Mouse (Mus musculus): Measurements from ENCODE around the gene Bcl9l.
A peak's percentile ranks its signal among the peaks of the same experiment; 100 is the strongest.

Gene Bcl9l

DNA sequence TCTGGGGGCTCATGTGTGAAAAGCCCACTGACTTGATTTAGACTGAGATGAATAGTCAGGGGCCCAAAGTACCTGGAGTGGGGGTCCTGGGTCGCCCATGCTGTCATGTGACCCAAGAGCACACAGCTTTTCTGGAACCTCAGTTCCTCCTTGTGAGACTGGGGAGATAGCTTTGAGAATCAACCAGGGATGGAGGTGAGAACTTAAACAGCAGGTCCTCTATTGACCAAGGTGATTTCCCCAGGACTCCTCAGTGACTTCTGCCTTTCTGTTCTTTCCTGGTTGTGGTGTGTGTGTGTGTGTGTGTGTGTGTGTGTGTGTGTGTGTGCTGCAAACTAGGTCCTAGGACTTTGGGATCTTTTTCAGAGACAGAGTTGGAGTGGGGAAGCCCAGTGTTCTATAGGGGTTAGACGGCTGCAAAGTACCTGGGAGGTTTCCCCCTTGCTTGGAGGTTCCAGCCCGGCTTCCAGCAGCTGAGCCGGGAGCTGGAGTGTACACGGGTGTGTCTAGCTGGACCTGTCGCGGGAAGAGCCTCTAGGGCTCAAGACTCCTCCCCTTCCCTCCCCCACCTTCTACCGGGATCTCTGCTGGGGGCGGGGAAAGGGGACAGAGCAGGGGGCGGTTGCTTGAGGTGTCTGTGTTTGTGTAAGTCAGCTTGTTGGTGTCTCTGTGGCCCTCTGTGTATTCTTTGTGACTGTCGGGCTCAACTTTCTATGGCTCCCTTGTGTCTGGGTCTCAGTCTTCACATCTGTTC, 15.2 kb downstream of the Bcl9l start:
- ATAC-seq (ENCODE audit: low TSS enrichment): no peak

DNA sequence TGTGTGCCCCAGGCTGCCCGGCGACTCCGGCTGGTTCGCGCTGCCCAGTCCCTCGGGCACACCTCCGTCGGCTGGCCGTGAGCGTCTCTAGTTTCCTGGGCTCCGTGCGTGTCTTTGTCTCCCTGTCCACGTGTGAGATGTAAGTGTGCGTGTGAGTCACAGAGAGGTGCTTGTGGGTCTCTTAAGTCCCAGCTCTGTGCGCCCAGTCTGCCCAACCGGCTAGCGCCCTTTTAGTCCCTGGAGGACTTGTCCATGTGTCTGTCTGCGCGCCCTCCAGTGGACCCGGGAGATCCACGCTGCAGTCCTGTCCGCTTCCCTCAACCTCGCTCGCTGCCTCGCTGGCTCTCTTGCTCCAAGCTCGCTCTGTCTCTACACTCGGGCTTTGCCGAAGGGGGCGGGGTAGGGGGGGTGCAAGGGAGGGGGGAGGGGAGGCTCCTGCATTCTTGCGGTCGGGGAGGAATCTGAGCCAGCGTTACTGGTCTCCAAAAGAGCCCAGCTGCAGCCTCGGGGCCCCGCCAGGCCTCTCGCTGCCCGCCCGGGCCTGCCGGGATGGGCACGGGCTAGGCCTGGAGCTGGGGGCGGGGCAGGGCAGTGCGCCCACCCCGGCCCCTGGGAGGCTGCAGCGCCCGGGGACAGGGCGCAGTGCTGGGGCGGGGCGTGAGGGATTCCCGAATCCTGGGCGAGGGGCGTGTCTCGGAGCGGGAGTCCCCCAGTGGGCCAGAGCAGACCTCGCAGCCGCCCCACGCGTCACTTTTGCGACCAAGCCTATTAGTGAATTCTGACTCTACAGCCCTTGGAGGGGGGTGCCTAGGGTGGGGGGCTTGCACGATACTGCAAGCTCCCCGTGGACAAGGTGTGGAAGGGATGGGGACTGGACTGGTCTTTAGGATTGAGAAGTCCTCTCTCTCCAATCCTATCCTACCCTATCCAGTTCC, 16.1 kb downstream of the Bcl9l start:
- ATAC-seq (ENCODE audit: low TSS enrichment): peak; percentile 16; the same call in 1 of the 2 replicates

DNA sequence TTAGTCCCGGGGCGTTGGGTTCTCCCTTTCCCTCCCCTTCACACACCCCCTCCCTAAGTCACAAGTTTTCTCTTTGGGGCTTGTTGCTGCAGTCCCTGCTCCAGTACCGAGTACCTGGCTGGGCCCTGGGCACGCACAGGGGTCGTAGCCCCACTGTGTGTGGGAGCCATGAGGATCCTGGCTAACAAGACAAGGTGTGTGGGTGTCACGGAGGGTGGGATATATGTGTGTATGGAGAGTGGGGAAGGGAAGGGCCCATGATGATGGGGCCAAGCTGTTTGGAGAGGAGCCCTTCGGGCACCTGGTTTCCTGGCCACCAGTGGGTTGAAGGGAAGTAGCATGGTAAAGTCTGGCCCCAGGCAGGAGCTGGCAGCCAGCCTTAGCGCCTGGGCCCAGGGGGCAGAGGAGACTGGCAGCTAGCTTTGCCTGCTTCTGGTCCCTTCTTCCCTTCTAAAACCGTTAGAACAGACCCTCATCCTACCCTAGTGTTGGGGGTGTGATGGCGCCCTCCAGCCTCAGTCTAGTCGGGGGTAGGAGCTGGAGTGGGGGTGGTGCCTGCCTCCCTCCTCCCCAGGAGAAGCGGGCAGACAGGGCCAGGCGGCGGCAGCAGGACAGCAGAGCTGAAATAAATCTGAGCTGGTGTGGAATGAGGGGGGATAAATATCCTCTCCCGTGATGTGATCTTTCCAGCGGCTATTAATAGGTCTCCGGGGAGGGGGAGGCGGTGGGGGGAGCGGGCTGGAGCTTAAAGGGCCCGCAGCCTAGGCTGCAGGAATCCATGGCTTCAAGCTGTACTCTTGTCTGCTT, 16.9 kb downstream of the Bcl9l start:
- ATAC-seq (ENCODE audit: low TSS enrichment): 0 out of 2 replicates have a peak, but pooled peaks have one; percentile 11

DNA sequence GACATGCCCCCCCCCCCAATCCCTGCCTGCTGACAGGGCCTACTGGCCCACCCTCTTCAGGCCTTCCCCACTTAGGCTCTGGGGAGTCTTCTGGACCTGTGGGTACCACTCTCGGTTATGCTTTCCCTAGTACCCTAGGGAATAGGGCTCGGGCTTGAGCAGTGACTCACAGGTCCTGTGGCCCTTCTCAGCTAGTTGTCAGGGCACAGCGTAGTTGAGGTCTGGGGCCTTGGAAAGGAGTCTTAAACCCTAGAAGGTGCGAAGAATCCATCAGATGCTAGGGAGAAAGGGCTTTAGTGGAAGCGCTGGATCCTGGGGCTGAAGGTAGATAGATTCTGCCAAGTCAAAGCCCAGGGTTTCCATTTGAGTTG, 17.5 kb downstream of the Bcl9l start:
- ATAC-seq (ENCODE audit: low TSS enrichment): no peak

DNA sequence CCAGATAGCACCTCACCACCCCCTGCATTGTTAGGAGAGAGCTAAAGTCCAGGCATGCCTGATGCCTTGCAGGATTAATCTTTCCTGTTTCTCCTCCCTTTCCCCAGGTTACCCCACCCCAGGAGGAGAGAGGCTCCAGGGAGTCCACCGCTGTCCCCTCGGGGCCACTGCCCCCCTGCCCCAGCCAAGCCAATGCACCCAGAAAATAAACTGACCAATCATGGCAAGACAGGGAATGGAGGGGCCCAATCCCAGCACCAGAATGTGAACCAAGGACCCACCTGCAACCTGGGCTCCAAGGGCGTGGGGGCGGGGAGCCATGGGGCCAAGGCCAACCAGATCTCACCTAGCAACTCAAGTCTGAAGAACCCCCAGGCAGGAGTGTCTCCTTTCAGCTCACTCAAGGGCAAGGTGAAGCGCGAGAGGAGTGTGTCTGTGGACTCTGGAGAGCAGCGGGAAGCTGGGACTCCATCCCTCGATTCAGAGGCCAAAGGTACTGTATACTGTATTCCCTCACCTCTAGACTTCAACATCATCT, 18.1 kb downstream of the Bcl9l start:
- ATAC-seq (ENCODE audit: low TSS enrichment): no peak

DNA sequence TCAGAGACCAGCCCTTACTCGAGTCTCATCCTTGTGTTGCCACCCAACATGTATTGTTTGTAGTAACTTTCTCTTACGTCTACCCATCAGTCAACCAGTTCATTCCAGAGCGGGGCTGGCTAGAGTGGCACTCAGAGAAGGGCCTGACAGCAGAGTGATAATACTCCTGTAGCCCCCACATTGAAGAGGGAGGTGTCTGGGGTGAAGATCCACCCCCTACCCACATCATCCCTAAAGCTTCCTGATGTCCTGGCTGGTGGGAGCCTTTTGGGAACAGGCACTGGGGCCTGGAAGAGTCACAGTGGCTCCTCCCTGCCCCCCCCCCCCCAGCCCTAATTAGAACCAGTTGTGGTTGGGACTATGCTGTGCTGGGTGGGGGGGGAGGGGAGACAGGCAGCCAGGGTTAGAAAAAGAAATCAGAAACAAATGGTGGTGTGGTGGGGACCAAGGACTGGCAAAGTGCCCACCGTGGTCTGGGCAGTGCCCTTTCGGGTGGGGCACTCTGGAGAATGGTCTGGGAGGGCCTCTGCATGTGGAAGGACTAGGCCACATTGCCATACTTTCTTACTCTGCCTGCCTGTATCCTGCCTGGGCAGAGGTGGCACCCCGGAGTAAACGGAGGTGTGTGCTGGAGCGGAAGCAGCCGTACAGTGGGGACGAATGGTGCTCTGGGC, 18.7 kb downstream of the Bcl9l start:
- ATAC-seq (ENCODE audit: low TSS enrichment): no peak

DNA sequence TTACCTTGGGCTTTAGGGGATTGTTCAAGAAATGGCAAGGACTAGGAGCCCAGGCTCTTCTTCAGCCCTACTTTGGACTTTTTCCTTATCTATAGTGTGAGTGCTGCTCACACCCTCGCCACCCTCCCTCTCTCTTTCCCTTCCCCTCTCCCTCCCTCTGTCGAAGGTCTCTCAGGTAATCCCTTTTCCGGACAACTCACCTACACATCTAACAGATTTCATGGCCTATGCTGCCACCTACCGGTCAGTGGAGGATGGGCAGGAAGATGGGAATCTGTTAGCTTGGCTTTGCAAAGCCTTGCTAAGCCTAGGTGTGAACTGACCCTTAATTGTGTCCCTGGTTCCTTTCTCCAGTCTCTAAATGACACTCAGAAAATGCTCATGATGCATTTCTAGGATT, 19.4 kb downstream of the Bcl9l start:
- 0 out of 2 replicates have a peak, but pooled peaks have one; percentile 33 for ATAC-seq (ENCODE audit: low TSS enrichment)

DNA sequence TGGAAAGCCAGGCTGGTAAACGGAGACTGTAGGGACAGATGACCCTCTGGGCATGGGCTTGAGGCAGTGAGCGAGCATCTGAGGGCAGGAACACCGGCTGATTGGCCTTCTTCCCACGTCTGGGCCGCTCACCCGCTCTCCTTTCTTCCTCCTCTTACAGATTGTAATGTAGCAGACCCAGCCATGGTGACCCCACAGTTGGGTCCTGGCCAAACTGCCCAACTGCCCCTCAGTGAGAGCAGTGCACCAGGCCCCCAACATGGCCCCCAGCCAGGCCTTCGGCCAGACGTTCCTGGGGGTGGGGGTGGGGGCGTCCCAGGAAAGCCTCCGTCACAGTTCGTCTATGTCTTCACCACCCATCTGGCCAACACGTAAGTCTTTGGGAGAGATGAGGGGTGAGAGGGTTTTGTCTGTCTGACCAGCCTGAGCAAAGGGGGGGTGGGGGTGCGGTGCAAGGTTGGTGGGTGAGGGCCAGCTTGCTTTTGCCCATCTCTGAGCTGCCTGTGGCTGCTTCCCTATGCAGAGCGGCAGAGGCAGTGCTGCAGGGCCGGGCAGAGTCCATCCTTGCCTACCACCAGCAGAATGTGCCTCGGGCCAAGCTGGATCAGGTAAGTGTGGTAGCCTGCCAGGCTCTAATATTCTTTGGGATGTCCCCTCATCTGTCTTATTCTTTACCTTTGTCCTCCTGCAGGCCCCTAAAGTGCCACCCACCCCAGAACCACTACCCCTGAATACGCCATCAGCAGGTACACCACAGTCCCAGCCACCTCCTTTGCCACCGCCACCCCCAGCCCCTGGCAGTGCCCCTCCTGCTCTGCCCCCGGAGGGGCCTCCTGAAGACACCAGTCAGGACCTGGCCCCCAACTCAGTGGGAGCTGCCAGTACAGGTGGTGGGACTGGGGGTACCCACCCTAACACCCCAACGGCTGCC, 22.5 kb downstream of the Bcl9l start:
- ATAC-seq (ENCODE audit: low TSS enrichment): no peak

DNA sequence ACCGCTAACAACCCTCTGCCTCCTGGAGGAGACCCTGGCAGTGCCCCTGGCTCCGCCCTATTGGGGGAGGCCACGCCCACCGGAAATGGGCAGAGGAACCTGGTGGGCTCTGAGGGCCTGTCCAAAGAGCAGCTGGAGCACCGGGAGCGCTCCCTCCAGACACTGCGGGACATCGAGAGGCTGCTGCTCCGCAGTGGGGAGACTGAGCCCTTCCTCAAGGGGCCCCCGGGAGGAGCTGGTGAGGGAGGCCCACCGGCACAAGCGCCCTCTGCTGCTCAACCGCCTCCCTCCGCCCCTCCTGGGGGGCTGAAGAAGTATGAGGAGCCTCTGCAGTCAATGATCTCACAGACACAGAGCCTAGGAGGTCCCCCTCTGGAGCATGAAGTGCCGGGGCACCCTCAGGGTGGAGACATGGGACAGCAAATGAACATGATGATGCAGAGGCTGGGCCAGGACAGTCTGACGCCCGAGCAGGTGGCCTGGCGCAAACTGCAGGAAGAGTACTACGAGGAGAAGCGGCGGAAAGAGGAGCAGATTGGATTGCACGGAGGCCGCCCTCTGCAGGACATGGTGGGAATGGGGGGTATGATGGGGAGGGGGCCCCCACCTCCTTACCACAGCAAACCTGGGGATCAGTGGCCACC, 23.3 kb downstream of the Bcl9l start:
- ATAC-seq (ENCODE audit: low TSS enrichment): no peak

DNA sequence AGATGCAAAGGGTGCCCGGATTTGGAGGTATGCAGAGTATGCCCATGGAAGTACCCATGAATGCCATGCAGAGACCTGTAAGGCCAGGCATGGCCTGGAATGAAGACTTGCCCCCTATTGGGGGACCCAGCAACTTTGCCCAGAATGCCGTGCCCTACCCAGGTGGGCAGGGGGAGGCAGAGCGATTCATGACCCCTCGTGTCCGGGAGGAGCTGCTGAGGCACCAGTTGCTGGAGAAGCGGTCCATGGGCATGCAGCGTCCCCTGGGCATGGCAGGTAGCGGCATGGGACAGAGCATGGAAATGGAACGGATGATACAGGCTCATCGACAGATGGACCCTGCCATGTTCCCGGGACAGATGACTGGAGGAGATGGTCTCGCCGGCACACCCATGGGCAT, 23.9 kb downstream of the Bcl9l start:
- no peak for ATAC-seq (ENCODE audit: low TSS enrichment)

DNA sequence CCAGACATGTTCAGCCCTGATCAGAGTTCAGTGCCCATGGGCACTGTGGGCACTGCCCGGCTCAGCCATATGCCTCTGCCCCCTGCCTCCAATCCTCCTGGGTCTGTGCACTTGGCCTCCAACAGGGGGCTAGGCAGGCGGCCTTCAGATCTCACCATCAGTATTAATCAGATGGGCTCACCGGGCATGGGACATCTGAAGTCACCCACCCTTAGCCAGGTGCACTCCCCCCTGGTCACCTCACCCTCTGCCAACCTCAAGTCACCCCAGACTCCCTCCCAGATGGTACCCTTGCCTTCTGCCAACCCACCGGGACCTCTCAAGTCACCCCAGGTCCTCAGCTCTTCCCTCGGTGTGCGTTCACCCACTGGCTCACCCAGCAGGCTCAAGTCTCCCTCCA, 24.7 kb downstream of the Bcl9l start:
- ATAC-seq (ENCODE audit: low TSS enrichment): no peak

DNA sequence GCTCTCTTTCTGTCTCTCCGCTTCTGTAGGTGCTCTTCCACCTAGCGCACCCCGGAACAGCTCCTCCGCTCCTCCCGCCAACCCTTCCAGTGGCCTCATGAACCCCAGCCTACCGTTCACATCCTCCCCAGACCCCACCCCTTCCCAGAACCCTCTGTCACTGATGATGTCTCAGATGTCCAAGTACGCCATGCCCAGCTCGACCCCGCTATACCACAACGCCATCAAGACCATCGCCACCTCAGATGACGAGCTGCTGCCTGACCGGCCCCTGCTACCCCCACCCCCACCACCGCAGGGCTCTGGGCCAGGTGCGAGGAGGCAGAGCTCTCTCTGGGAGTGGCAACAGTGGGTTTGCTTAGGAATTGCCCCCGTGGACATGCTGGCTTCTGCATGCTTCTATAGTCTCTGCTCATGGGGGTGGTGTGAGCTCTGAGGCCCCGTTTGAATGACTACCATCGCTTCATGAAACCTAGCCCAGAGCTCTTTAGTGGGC, 25.5 kb downstream of the Bcl9l start:
- ATAC-seq (ENCODE audit: low TSS enrichment): no peak

DNA sequence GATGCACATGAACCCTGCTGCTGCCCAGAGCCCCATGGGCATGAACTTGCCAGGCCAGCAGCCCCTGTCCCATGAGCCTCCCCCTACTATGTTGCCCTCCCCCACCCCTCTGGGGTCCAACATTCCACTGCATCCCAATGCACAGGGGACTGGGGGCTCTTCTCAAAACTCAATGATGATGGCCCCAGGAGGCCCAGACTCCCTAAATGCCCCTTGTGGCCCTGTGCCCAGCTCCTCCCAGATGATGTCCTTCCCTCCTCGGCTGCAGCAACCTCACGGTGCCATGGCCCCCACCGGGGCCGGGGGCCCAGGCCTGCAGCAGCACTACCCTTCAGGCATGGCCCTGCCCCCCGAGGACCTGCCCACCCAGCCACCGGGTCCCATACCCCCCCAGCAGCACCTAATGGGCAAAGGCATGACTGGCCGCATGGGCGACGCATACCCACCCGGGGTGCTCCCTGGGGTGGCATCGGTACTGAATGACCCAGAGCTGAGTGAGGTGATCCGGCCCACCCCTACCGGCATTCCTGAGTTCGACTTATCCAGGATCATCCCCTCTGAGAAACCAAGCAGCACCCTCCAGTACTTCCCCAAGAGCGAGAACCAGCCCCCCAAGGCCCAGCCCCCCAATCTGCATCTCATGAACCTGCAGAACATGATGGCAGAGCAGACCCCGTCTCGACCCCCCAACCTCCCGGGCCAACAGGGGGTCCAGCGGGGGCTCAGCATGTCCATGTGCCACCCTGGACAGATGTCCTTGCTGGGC, 26.3 kb downstream of the Bcl9l start:
- ATAC-seq (ENCODE audit: low TSS enrichment): no peak

DNA sequence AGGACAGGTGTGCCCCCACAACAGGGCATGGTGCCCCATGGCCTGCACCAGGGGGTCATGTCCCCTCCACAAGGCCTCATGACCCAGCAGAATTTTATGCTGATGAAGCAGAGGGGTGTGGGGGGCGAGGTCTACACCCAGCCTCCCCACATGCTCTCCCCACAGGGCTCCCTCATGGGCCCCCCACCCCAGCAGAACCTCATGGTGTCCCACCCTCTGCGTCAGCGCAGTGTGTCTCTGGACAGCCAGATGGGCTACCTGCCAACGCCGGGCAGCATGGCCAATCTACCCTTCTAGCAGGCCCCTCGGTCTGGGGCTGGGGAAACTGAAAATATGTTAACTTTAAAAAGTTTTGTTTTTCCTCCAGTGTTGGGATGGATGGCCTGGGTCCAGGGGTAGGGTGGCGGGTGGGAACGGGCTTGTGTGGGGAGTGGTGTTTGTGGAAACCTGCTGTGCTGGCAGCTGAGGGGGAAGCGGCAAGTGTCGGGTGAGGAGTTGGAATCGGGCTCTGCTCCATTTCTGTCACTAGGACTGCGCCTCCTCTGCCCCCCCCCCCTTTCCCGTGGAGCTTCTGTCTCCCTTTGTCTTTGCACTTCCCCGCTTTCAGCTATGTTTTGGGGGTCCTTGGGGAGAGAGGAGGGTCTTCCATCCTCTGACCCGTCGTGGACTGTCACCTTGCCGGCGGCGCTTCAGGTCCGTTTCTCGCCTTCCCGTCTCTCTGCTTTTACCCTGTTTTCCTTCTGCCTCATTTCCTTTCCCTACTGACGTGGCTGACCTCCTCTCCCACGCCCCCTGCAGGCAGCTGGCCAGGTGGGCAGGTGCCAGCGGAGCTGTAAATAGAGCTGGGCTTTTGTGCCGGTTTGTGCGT, 27.1 kb downstream of the Bcl9l start:
- ATAC-seq (ENCODE audit: low TSS enrichment): peak; percentile 51; the same call in 1 of the 2 replicates

DNA sequence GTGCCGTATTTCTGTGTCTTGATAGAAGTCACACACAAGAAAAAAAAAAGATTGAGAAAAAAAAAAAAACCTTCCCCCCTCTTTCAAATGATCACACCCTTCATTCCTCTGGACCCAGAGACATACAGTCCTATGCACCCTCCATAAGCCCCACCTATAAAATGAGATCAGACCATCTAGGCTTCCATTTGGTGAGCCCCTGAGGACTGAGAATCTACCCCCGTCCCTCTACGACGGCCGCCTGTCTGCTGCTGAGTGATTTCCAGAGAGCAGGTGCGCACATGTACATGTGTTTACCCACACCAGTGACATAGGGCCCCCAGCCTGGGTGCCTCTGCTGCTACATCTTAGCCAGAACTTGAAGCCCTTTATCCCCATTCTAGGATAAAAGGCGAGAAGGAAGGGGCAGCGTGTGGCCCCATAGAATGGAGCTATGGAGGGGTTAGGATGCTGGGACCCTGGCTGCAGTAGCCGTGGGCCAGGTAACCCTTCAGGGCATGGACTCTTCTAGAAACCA, 27.8 kb downstream of the Bcl9l start:
- peak; percentile 8; the same call in 1 of the 2 replicates for ATAC-seq (ENCODE audit: low TSS enrichment)

DNA sequence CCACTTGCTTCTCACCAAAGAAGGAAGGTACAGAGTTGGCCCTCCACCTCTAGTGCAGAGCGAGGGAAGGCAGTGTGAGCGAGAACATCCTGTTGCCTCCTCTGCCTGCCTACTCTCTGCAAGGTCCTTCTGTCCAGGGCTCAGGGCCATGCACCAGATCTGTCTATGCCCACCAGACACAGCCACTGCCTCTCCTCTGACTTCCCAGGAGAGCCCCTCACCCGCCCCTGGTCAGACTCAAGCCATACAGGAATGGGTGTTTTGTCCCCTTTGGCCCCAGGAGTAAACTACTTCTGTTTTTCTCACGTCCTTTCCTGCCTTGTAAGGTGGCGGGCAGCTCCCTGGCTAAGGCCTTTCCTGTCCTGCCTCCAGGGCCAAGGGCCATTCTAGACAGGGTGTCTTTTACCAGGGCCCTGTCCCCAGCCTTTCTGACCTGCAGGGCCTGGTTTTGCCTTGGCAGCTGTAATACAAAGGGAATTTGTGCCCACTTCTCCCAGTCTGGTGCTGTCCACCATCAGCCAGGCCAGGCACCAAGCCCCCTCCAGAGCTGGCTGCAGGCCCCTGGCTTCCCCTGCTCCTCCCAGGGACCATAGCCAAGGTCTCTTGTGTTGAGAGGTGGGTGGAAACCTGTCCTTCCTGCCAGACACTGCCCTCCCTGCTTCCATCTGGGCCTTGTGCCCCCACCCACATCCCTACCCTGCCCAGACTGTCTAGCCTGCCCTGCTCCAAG, 28.4 kb downstream of the Bcl9l start:
- ATAC-seq (ENCODE audit: low TSS enrichment): 0 out of 2 replicates have a peak, but pooled peaks have one; percentile 7
